Comparison of ENCODE assay signal across 22 mouse cellular contexts in genomic region chr2:117337902-117338301, GRCm38 (mm10). TPM values are rescaled to one million over a fixed set of nuclear protein-coding genes. Genes with fewer than 3 reads are reported as not detected.
DNase-seq lines count a peak whose midpoint lies in the region; ATAC-seq and TF ChIP-seq lines count a peak whose summit lies in the region.
"Had no signal": no experiment of that assay in that cellular context is flagged by ENCODE, and none has a peak within 500 bp of the region (broad histone marks: within the 10 kb centered on the region; RNA-seq: fewer than 3 reads in every experiment).

No protein-coding gene starts in this region.

- no peak for DNase-seq in frontal cortex, postnatal 25 days (ENCODE audit: low spot score in 2 of 2)
- DNase-seq in left cerebral cortex, postnatal 25 days (ENCODE audit: low spot score in 2 of 2) = peak; percentile 59 to 79
- no peak for DNase-seq in left cerebral cortex, postnatal 36 days (ENCODE audit: low spot score in 2 of 2)
- DNase-seq in thymus, postnatal 4 days = peak; percentile 4
- DNase-seq in thymus, postnatal 10 days (ENCODE audit: low spot score in 2 of 2) = no peak
- DNase-seq in gastrocnemius, adult 2 months = no peak
- no peak for DNase-seq in liver
- DNase-seq: adrenal gland, postnatal 36 days; cerebellum, adult 11-12 months; gastrocnemius, postnatal 14 days; heart, postnatal 14 days; kidney, postnatal 25 days; lung, postnatal 36 days had no signal

- no peak overlapping the region for H3K4me3 ChIP-seq in gastrocnemius, adult 2 months
- H3K4me3 ChIP-seq: heart, embryonic 12.5 days; liver, embryonic 15.5 days; lung, embryonic 15.5 days; megakaryocyte, embryonic 14.5 days; midbrain, embryonic 13.5 days had no signal

- peak; percentile 18 for ATAC-seq in frontal cortex, adult (ENCODE audit: low TSS enrichment)
- ATAC-seq: hindbrain, postnatal 0 days; intestine, postnatal 0 days; midbrain, embryonic 13.5 days; Patski had no signal

- intact Hi-C loops in left cerebral cortex, postnatal 25 days (cut with DNase I) = loop anchor here (1.0 to 2.0 kb wide), 2 partner anchors 29 to 49 kb away; no protein-coding TSS in a partner anchor
- intact Hi-C loops in left cerebral cortex, postnatal 36 days (cut with DNase I) = no loop called here
- intact Hi-C loops in gastrocnemius, adult 2 months (cut with DNase I) = no loop called here

- H3K27ac ChIP-seq in gastrocnemius, adult 2 months = no peak overlapping the region
- H3K27ac ChIP-seq: hindbrain, postnatal 0 days; liver, embryonic 15.5 days; midbrain, embryonic 13.5 days had no signal

- TF ChIP-seq CTCF in gastrocnemius, adult 2 months (IDR thresholded peaks at IDR 0.05) = no peak

RNA-seq across cellular contexts. Expression of gene Rasgrp1, which starts 4.9 kb away (rescaled TPM):
- 100 to 1,000 TPM; 326 to 336 TPM for total RNA-seq in left cerebral cortex, postnatal 25 days (2021)
- total RNA-seq in left cerebral cortex, postnatal 36 days (2021) = 100 to 1,000 TPM; 330 to 351 TPM
- under 1 TPM in 1 of 2 experiments, not detected in 1; 0.10 TPM for total RNA-seq in gastrocnemius, adult 2 months (2021)

Comparison
In these comparisons a context has a peak if more than half of its experiments do, and no peak if none do; other contexts are left out.
1. DNase-seq: peak in left cerebral cortex, postnatal 25 days (2 of 2) and thymus, postnatal 4 days (single experiment); none in frontal cortex, postnatal 25 days (0 of 2), left cerebral cortex, postnatal 36 days (0 of 2), thymus, postnatal 10 days (0 of 2), gastrocnemius, adult 2 months (single experiment) and liver (single experiment).
2. RNA of gene Rasgrp1, which starts 4.9 kb away (total RNA-seq): 330 to 351 TPM in left cerebral cortex, postnatal 36 days and 326 to 336 TPM in left cerebral cortex, postnatal 25 days; 0.10 TPM in gastrocnemius, adult 2 months; every median in the first group is over 100 times any median in the second.